Mouse (Mus musculus) liver, embryonic 14.5 days (tissue): ENCODE data around the gene 4632433K11Rik.
"Not testable (repeated sequence)": the region's sequence is repeated elsewhere in the genome, so short reads cannot be mapped to it uniquely, and the experiment has no call there.

Source experiments
- CTCF ChIP-seq: IDR thresholded peaks from 2 replicates; pipeline ENCODE4 v1.5.1; 2016; ENCODE audit warnings: antibody characterized with exemption, low read depth, control low read depth
- EP300 ChIP-seq: IDR thresholded peaks from 2 replicates; pipeline ENCODE4 v1.6.1; 2016; ENCODE audit warnings: antibody characterized with exemption, low read depth

DNA sequence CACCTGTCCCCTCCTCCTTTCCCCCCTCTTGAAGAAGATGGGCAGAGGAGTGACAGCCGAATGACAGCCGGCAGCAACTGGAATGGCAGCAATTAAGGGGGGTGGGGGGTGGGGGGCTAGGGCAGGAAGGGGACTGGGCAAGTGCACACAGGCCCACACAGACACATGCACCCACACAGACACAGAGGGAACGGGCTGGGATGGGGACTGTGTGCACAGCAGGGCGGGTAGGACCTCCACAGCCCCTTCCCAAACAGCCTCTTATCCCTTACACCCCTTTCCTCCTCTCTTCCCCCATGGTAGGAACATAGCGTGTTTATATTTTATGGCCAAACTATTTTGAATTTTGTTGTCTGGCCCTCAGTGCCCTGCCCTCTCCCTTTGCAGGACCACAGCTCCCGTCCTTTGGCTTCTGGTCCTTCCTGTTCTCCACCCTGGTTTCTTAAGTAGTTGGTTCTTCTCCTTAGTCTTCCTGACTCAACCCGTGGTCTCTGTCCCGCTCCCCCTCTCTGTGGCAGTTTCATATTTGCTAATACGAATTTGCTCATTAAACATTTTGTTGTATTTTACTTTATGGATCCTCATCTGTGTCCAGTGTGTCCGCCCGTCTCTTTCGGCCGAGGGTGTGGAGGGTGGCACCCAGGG, 45.6 kb downstream of the 4632433K11Rik start:
- TF ChIP-seq CTCF, EP300: not testable (repeated sequence)
